Mouse (Mus musculus): ENCODE measurements around the gene Sertad2.

Gene Sertad2

GRCm38 (mm10) chr11:20544801-20545515 lies 1.9 kb downstream of the Sertad2 start:
- DNase-seq (ENCODE audit: extremely low read depth, low read depth), result no peak

- DNase-seq (ENCODE audit: extremely low read depth, low read depth), result no peak
Observed at GRCm38 (mm10) chr11:20549481-20549880, 6.4 kb downstream of the Sertad2 start.

- DNase-seq (ENCODE audit: extremely low read depth, low read depth), result no peak
Observed at GRCm38 (mm10) chr11:20550196-20550595, 7.1 kb downstream of the Sertad2 start.

GRCm38 (mm10) chr11:20552059-20552458 lies 9.0 kb downstream of the Sertad2 start:
- DNase-seq (ENCODE audit: extremely low read depth, low read depth), result no peak

- no peak for DNase-seq (ENCODE audit: extremely low read depth, low read depth)
Observed at GRCm38 (mm10) chr11:20552758-20553673, 10.0 kb downstream of the Sertad2 start.

- DNase-seq (ENCODE audit: extremely low read depth, low read depth), result no peak
Observed at GRCm38 (mm10) chr11:20555651-20556050, 12.6 kb downstream of the Sertad2 start.

- DNase-seq (ENCODE audit: extremely low read depth, low read depth), result no peak
Observed at GRCm38 (mm10) chr11:20556163-20556911, 13.3 kb downstream of the Sertad2 start.

GRCm38 (mm10) chr11:20559236-20559950 lies 16.3 kb downstream of the Sertad2 start:
- no peak for DNase-seq (ENCODE audit: extremely low read depth, low read depth)

GRCm38 (mm10) chr11:20559951-20560642 lies 17.0 kb downstream of the Sertad2 start:
- no peak for DNase-seq (ENCODE audit: extremely low read depth, low read depth)

- DNase-seq (ENCODE audit: extremely low read depth, low read depth), result no peak
Observed at GRCm38 (mm10) chr11:20561323-20562002, 18.4 kb downstream of the Sertad2 start.

- DNase-seq (ENCODE audit: extremely low read depth, low read depth), result no peak
Observed at GRCm38 (mm10) chr11:20565057-20565456, 22.0 kb downstream of the Sertad2 start.

- DNase-seq (ENCODE audit: extremely low read depth, low read depth), result no peak
Observed at GRCm38 (mm10) chr11:20571702-20572413, 28.8 kb downstream of the Sertad2 start.

GRCm38 (mm10) chr11:20576046-20576635 lies 33.1 kb downstream of the Sertad2 start:
- no peak for DNase-seq (ENCODE audit: extremely low read depth, low read depth)

GRCm38 (mm10) chr11:20582758-20583157 lies 39.7 kb downstream of the Sertad2 start:
- no peak for DNase-seq (ENCODE audit: extremely low read depth, low read depth)

GRCm38 (mm10) chr11:20585297-20585696 lies 42.2 kb downstream of the Sertad2 start:
- no peak for DNase-seq (ENCODE audit: extremely low read depth, low read depth)

GRCm38 (mm10) chr11:20586180-20586579 lies 43.1 kb downstream of the Sertad2 start:
- no peak for DNase-seq (ENCODE audit: extremely low read depth, low read depth)

- no peak for DNase-seq (ENCODE audit: extremely low read depth, low read depth)
Observed at GRCm38 (mm10) chr11:20589393-20589792, 46.3 kb downstream of the Sertad2 start.

GRCm38 (mm10) chr11:20592010-20592409 lies 49.0 kb downstream of the Sertad2 start:
- DNase-seq (ENCODE audit: extremely low read depth, low read depth), result no peak

Data from MEL-GATA-1-ER (cell line).